Mouse (Mus musculus) lung, embryonic 16.5 days (tissue): ENCODE results near the gene Pet100. TPM values are rescaled to one million over a fixed set of nuclear protein-coding genes. Genes with fewer than 3 reads are reported as not detected.
A peak's percentile ranks its signal among the peaks of the same experiment; 100 is the strongest.
"Not testable (repeated sequence)": the region's sequence is repeated elsewhere in the genome, so short reads cannot be mapped to it uniquely, and the experiment has no call there.

Source experiments
- ATAC-seq: fragments of 200-750 bp; cut with Nextera tagmentation; 2 replicates; pipeline ENCODE4 v1.8.0; 2017; ENCODE audit warnings: low read depth, mild to moderate bottlenecking, moderate library complexity
- H3K27ac ChIP-seq: fragments of 300-500 bp; sonication (generic); 2 replicates; pipeline ENCODE4 v1.5.1; 2014; ENCODE audit warnings: mild to moderate bottlenecking, control low read depth, low read length
- H3K27me3 ChIP-seq: fragments of 300-500 bp; sonication (generic); 2 replicates; pipeline ENCODE4 v1.6.1; 2014; ENCODE audit warnings: low read depth, low read length, mixed read lengths; ENCODE audit not compliant: control insufficient read depth, insufficient read depth
- H3K36me3 ChIP-seq: fragments of 300-500 bp; sonication (generic); 2 replicates; pipeline ENCODE4 v1.6.1; 2014; ENCODE audit warnings: low read length; ENCODE audit not compliant: control insufficient read depth, insufficient read depth
- H3K4me1 ChIP-seq: fragments of 300-500 bp; sonication (generic); replicated peaks from 2 replicates; pipeline ENCODE4 v1.6.1; 2014; ENCODE audit warnings: low read length, mixed read lengths; ENCODE audit not compliant: control insufficient read depth, insufficient read depth
- H3K4me2 ChIP-seq: fragments of 300-500 bp; sonication (generic); 2 replicates; pipeline ENCODE4 v1.6.1; 2014; ENCODE audit warnings: low read depth, low read length, control low read depth
- H3K4me3 ChIP-seq: fragments of 300-500 bp; sonication (generic); 2 replicates; pipeline ENCODE4 v1.5.1; 2014; ENCODE audit warnings: mild to moderate bottlenecking, low read length, control low read depth
- H3K9ac ChIP-seq: fragments of 300-500 bp; sonication (generic); 2 replicates; pipeline ENCODE4 v1.6.1; 2014; ENCODE audit warnings: low read length, control low read depth
- H3K9me3 ChIP-seq: fragments of 300-500 bp; sonication (generic); 2 replicates; pipeline ENCODE4 v1.6.1; 2016; ENCODE audit warnings: low read length; ENCODE audit not compliant: control insufficient read depth
- WGBS: fragments of 180-500 bp; shearing (Covaris S2); extraction: QIAGEN DNeasy Blood & Tissue Kit; methylation state at CpG from one replicate; pipeline ENCODE4 v1.1.7; 2014; 5-methylcytosine and 5-hydroxymethylcytosine counted together
- polyA plus RNA-seq: library from polyadenylated mRNA; unstranded; fragments of >200 nt; fragmentation: Nextera tagmentation; extraction: Ambion mirVana; gene quantifications from 2 replicates; pipeline ENCODE4 v1.2.1, GENCODE M21; 2015

Gene Pet100
- 97.8 and 111 TPM in 2 replicates for polyA plus RNA-seq

- WGBS, result under 1% methylated on average over 37 of the region's 37 CpGs
- Histone ChIP-seq H3K36me3 (peaks cover 14% of the 10 kb centered on the region), H3K9me3 (no peaks in the 10 kb centered on the region), H3K4me3 (peak within 1 kb of the TSS; percentile 90), H3K9ac (peak within 1 kb of the TSS; percentile 82), H3K27me3 (no peaks in the 10 kb centered on the region), H3K4me2 (peak within 1 kb of the TSS; percentile 87), H3K27ac (no peak within 1 kb of the TSS), H3K4me1 (peaks cover 12% of the 10 kb centered on the region)
- ATAC-seq, result peak; percentile 99
These were observed at the start of gene Pet100, which contains the start of gene Xab2 for GRCm38 (mm10) chr8:3621199-3621970. Gene Pet100, plus strand, starts transcription at chr8:3621548. Gene Xab2, minus strand, starts transcription at chr8:3621316.

GRCm38 (mm10) chr8:3574546-3574945 is 46.8 kb upstream of the Pet100 start:
- H3K9me3 ChIP-seq, result no peaks in the 10 kb centered on the region
- H3K4me1 ChIP-seq, result no peaks in the 10 kb centered on the region; the same call in 1 of the 2 replicates
- no peak overlapping the region for H3K9ac ChIP-seq
- no peaks in the 10 kb centered on the region for H3K36me3 ChIP-seq
- WGBS, result 83% methylated on average over 3 of the region's 3 CpGs
- no peak for ATAC-seq
- H3K4me3 ChIP-seq, result no peak overlapping the region
- H3K27me3 ChIP-seq, result no peaks in the 10 kb centered on the region
- H3K4me2 ChIP-seq, result no peak overlapping the region
- no peak overlapping the region for H3K27ac ChIP-seq

DNA sequence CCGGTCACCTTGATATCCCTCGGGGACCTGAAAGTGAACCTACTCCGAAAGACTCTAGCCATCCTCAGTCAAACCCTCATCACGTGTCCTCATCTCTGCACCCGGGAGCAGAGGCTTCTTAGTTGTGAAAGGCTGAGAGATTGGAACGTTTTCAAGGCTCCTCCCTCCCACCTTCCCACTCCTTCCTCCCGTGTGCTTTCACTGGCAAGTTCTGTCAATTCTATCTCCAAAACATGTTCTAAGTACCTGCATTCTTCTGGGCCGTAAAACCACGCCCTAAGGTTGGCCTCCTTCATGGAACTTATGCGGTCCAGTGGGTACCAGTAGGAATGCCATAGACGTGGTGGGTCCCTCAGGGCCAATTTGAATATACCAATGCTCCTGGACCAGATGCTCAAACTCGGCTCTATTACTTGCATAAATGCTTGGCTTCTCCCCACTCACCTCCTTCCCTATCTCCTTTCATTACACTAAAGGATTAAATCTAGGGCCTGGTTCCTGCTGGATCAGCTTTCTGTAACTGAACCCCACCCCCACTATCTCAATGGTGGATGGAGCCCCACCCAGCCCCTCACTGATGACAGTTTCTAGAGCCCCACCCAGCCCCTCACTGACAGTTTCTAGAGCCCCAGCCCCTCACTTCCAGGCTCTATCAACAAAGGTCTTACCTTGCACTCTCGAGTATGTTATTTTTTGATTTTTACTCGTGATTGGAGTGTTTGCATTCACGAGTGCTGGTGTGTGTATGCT is 45.0 kb upstream of the Pet100 start:
- Histone ChIP-seq H3K4me3 (no peak overlapping the region), H3K27ac (no peak overlapping the region), H3K4me2 (no peak overlapping the region), H3K9ac (no peak overlapping the region), H3K27me3 (no peaks in the 10 kb centered on the region), H3K4me1 (no peaks in the 10 kb centered on the region; the same call in 1 of the 2 replicates), H3K36me3 (no peaks in the 10 kb centered on the region), H3K9me3 (no peaks in the 10 kb centered on the region)
- no peak for ATAC-seq
- WGBS, result 55% methylated on average over 15 of the region's 15 CpGs

DNA sequence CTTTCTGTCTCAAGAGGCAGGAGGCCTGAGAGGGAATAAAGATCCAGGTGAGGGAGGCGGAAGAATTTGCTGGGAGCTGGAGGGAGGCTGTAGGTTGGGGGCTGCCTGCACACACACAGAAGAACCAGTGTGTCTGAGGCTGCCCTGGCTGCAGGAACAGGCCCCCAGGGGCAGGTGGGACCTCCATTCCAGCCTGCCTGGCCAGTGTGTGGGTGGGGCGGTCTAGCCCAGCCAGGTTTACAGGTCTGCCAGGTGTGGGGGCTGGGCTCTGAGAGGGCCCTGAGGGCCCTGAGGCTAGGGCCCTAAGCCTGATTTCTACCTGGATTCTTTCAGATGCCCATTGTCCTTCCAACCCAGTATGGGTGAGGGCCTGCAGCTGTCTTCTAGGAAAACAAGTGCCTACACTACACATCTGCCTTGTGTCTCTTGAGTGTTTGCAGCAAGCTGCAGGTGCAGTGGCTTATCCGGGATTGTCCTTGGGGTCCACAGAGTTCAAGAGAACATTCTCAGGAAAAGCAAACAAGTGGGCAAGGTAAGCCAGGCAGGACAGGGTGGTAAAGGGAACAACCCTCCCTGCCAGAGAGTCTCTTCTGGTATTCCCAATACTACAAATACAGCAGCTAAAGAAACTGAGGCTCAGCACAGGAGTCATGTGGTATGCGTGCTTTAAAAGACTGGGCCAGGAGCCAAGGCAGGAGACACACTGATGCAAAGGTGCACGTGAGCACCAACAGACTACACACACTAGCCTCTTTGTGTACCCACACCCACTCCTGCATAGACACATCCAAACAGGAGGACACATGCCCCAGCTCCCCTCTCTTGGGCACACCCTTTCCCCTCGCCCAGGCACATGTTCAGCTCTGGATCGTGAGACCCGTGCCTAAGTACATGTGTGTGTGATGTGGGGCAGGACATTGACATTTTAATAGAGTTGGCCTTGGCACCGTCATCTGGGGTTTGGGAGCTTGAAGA is 41.7 kb upstream of the Pet100 start:
- H3K4me1 ChIP-seq, result no peaks in the 10 kb centered on the region; the same call in 1 of the 2 replicates
- H3K9ac ChIP-seq, result peak overlapping the region; percentile 46; the same call in 1 of the 2 replicates
- no peaks in the 10 kb centered on the region for H3K27me3 ChIP-seq
- ATAC-seq, result peak; percentile 63
- no peak overlapping the region for H3K4me2 ChIP-seq
- no peak overlapping the region for H3K4me3 ChIP-seq
- H3K36me3 ChIP-seq, result no peaks in the 10 kb centered on the region
- H3K27ac ChIP-seq, result peak overlapping the region; percentile 44
- WGBS, result 63% methylated on average over 9 of the region's 9 CpGs
- H3K9me3 ChIP-seq, result no peaks in the 10 kb centered on the region

- not testable (repeated sequence) for H3K9ac ChIP-seq, ATAC-seq, H3K9me3 ChIP-seq, H3K4me2 ChIP-seq, H3K4me3 ChIP-seq, H3K27me3 ChIP-seq, H3K4me1 ChIP-seq, H3K36me3 ChIP-seq, H3K27ac ChIP-seq
- 80% methylated on average over 1 of the region's 3 CpGs for WGBS
These were observed 39.4 kb upstream of the Pet100 start for GRCm38 (mm10) chr8:3581961-3582360.

GRCm38 (mm10) chr8:3586452-3586851 is 34.9 kb upstream of the Pet100 start:
- no peak overlapping the region for H3K27ac ChIP-seq

GRCm38 (mm10) chr8:3586993-3587390 is 34.4 kb upstream of the Pet100 start, which contains the start of gene Camsap3:
Gene Camsap3, plus strand, starts transcription at chr8:3587293.
- WGBS, result 1% methylated on average over 7 of the region's 7 CpGs
- H3K36me3 ChIP-seq, result no peaks in the 10 kb centered on the region
- H3K4me3 ChIP-seq, result peak within 1 kb of the TSS; percentile 71
- no peaks in the 10 kb centered on the region for H3K4me1 ChIP-seq
- no peak; the same call in 1 of the 2 replicates for ATAC-seq
- H3K27me3 ChIP-seq, result peaks cover 16% of the 10 kb centered on the region; the same call in 1 of the 2 replicates
- peak within 1 kb of the TSS; percentile 88 for H3K4me2 ChIP-seq
- H3K27ac ChIP-seq, result peak within 1 kb of the TSS; percentile 79
- H3K9me3 ChIP-seq, result no peaks in the 10 kb centered on the region
- H3K9ac ChIP-seq, result peak within 1 kb of the TSS; percentile 82

More at GRCm38 (mm10) chr8:3586452-3586851, 34.9 kb upstream of the Pet100 start:
- H3K4me3 ChIP-seq, result no peak overlapping the region
- peaks cover 16% of the 10 kb centered on the region; the same call in 1 of the 2 replicates for H3K27me3 ChIP-seq
- H3K36me3 ChIP-seq, result no peaks in the 10 kb centered on the region
- H3K9ac ChIP-seq, result no peak overlapping the region
- no peak overlapping the region for H3K4me2 ChIP-seq
- H3K4me1 ChIP-seq, result no peaks in the 10 kb centered on the region
- H3K9me3 ChIP-seq, result no peaks in the 10 kb centered on the region
- WGBS, result 74% methylated on average over 2 of the region's 2 CpGs
- no peak for ATAC-seq

DNA sequence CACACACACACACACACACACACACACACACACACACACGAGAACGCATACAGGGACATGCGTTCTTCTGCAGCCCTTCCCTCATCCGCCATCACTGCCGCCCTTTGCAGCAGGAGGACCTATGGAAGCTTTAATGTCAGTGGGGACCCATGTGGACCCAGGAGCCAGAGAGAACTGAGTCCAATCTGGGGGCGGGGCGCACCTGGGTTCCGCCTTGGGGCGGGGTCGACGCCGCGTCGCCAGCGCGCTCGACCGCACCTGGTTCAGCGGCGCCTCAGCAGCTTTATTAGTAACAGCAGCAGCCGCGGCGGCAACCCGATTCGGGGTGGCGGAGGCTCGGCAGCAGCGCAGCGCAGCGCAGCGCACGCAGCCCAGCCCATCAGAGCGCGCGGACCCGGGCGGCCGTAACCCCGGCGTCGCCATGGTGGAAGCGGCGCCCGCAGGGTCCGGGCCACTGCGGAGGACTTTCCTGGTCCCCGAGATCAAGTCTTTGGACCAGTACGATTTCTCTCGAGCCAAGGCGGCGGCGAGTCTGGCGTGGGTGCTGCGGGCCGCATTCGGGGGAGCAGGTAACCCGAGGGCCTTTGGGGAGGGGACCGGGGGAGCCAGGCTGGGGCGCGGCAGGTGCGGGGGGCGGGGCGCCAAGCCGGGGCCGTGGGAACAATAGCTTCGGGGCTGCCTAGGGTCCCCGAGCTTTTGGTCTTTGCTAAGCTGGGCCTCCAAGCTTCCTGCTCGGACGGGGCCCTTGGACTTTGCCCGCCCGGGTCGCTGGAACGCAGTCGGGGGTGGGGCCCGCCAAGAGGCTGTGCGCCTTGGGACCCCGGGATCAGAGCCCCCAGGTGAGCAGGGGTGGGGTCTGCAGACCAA is 33.7 kb upstream of the Pet100 start:
- under 1% methylated on average over 63 of the region's 77 CpGs for WGBS
- Histone ChIP-seq H3K4me2 (peak overlapping the region; percentile 88), H3K9ac (peak overlapping the region; percentile 82), H3K4me3 (peak overlapping the region; percentile 71), H3K9me3 (no peaks in the 10 kb centered on the region), H3K27me3 (peaks cover 16% of the 10 kb centered on the region; the same call in 1 of the 2 replicates), H3K36me3 (no peaks in the 10 kb centered on the region), H3K27ac (peak overlapping the region; percentile 79), H3K4me1 (no peaks in the 10 kb centered on the region)
- peak; percentile 86 for ATAC-seq
